Mouse (Mus musculus) naive thymus-derived CD4-positive, alpha-beta T cell, adult 2 months (primary cell): Measurements from ENCODE around the gene Med22.

Source experiments
- DNase-seq: peaks from one replicate; pipeline ENCODE4 v3.0.0-alpha.2; 2011; ENCODE audit warnings: low read depth

Gene Med22

DNA sequence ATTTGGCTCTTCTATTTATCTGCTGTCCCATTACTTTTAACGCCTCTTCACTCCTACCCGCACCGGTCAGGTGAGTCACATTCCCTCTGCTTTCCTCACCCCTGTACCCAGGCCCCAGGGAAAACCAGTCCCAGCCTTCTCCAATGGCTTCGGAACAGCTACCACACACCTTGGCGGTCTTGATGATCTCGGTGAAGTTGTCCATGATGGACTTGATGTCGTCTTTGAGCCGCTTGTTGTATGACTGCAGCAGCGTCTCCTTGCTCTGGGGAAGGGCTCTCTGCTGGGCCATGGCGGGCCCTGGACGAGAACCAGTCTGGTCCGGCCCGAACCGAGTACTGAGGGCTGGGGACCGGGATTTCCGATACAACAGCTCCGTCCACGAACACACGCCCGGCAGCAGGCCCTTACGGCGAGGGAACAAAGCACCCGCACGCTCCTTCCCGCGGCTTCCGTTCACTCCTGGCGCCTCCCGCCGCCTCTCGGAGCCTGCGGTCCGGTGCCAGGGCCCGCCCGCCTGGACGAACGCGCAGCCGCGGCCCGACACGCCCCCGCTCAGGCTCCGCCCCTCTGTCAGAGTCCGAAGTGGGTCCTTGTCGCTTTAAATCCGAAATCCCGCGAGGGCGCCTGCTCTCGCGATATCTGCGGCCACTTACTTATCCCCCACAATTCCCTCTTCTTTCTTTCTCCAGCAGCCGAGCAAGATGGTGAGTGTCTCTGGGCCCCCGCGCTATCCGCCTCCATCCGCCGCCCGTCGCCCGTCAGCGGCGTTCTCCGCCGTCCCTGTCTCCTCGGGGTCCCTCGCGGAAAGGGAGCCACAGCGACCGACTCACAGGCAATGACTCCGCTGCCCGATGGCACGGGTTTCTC, at the start of gene Med22, which contains the start of gene Rpl7a:
Gene Med22 (minus strand): TSS at position 554 of the 870 bp plus-strand sequence.
Gene Rpl7a (plus strand): TSS at position 641 of the 870 bp plus-strand sequence.
- DNase-seq: peak; percentile 100

DNA sequence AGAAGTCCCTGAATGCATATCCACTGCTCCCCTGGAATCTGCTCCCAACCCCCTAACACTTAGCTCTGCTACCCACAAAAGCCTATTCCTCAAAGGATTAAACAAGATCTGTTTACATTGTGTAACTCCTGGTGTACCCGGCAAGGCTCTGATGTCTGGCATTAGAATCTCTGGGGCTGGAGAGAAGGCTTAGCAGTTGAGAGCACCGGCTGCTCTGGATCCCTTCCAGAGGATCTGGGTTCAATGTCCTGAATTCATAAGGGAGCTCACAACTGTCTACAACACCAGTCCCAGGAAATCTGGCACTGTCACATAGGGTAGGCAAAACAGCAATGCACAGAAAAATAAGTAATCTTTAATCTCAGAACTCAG, 47.0 kb upstream of the Med22 start:
- no peak for DNase-seq

DNA sequence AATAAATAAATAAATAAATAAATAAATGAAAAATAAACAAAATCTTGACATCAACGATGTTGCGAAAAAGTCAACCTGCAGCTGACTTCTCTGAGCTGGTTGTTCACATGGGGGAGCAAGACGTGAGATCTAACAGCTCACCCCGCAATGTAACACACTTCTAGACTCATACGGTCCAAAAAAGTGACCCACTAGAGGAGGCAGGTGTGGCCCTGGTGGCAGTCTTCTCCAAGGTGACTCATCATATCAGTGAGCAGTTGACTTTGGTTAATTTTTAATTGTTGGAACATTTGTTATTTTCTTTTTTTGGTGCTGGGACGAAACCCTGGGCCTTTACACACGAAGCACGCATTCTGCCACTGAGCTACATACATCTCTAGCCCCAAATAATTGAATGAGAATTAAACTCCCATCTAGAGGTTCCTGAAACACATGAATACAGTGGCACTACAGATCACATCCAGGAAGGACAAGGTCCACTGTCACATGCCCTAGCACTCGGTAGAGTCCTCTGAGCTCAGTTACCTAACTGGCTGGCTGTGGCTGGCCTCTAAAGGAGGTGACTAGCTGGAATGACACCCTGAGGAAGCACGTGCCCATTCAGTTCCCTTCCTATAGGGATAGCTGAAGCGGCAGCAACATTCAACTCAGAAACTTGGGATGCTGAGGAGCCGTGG, 46.5 kb upstream of the Med22 start:
- DNase-seq: no peak

DNA sequence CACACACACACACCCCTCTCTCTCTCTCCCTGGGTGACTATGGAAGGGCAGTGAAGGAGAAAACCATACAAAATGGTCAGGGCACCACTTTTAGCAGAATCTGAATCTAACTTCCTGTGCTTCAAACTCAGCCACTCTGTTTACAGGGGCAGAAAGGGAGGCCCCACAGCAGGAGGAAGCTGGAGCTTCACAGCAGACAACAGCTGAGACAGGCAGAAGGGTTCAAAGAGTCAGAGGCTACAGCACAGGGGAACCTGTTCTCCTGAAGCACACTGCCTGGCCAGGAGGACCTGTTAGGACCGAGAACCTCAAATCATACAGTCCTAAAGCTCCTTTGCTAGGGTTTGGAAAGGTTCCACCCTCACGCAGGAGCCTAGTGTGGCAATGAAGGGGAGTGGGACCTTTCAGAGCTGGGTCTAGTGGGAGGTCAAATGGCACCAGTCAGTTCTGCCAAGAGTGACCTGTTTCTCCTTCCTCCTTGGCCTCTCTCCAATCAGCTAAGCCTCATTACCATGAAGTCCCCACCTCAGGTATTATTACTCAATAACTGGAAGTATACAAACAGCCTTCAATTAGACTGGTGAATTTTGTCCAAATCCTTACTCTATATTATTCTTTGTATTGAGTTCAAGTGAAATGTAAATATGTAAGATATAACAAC, 44.4 kb upstream of the Med22 start:
- DNase-seq: no peak

DNA sequence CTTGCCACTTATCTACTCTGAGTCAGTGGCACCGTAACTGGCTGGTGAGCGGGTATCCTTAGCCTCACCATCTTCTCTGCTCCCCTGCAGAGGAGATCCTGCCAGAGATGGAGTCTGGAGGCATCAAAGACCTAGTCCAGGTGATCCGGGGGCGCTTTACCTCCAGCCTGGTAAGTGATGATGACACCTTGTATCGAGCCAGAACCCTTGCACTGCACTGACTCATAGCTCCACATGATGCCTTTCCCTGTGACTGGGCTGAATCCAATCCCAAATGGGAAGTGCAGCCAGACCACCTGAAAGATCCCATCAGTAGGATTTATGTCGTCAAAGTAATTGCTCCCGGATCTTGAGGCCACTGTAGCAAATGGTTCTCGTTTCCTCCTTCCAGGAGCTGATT, 42.4 kb upstream of the Med22 start:
- no peak for DNase-seq

DNA sequence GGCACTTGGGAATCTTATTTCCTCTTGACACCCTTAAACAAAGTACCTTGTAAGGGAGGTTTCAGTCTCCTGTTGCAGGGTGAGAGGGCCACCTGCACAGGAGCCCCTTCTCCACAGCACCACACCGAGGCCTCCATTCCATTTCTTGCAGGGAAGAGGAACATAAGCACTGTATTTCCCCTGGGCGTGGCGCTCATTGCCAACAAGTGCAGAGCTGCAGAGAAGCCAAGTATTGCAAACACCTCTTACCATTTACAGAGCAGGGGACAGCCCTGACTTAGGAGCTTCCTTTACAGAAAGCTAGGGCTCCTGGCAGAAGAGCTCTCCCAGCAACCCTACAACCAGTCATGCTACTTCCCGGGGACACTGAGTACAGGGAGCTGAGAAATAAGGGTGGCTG, 41.7 kb upstream of the Med22 start:
- DNase-seq: no peak

DNA sequence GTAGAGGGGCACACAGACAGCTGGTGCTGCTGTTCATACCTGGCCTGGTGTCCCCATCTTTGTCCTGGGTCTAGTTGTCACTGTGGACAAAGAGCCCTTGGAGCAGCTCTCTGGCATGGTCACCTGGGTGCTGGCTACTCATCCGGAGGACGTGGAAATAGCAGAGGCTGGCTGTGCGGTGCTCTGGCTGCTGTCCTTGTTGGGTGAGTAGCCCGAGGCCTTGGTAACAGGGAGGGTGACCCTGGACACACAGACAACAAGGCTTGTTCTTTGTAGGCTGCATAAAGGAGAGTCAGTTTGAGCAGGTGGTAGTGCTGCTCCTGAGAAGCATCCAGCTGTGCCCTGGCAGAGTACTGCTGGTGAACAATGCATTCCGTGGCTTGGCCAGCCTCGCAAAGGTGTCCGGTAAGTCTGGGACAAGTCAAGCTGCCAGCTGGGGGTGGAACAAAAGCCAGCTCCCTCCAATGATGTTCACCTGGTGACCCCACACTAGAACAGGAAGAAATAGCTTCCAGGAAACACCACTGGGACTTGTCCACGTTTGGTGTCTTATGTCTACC, 40.9 kb upstream of the Med22 start:
- DNase-seq: no peak

DNA sequence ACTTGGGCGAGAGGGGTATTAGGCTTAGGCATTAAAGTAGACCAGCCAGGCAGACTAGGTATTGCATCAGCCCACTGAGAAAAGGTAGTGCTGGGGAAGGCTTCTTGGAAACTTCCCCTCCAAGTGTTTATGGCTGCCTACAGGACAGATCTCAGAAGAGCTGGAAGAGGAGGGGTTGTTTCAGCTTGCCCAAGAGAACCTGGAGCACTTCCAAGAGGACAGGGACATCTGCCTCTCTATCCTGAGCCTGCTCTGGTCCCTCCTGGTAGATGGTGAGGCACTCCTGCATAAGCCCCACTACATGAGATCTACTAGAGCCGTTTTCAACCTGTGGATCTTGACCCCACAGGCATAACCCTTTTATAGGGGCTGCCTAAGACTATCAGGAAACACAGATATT, 39.9 kb upstream of the Med22 start:
- DNase-seq: no peak

DNA sequence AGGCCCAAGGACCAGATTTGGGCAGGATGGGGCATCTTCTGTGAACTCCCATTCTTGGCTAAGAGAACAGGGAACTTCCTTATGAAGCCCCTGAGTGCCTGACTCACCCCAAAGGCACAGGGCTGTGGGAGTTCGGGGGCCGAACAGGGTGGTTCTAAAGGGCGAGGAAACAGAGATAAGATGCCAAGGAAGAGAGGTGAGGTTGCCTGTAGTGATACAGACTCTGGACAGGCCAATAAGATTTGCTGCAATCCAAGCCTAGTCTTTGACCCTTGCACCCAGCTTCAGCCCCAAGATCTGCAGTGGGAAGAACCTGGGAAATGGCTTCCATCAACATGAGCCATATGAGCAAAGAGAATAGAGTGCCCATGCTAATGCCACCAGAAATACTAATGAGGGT, 32.8 kb upstream of the Med22 start:
- no peak for DNase-seq

DNA sequence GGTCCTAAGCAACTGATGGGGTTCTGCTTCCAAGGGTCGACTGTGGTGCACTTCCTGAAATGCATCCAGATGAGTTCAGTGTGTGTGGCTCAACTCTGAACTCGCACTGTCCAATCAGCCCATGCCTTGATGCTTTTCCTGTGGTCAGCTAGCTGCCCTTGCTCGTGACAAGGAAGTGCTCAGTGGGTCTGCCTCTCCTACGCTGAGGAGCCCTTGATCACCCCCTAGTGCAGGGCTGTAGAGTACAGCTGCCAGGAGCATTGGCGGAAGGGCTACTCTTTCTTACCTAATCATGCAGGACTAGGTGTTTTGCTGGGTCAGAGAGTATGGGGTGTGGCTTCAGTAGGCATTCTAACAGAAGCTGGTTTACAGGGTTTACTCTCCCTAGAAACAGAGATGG, 31.1 kb upstream of the Med22 start:
- DNase-seq: no peak

DNA sequence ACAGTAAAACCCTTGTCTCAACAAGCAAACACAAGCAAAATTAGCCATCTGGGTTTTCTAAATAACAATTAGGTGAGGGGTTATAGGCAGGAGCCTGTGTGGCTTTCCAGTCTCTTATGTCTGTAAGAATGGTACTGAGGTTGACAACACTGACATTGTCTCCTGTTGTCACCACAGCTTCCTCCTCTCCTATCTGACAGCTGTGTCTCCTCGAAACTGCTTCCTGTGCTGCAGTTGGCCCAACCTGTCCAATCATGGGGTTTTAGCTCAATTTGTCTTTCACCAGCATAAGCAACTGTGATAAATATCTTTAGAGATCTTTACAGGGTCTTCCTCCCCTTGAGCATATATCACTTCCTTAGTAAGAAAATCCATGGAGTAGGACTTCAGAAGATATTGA, 25.9 kb upstream of the Med22 start:
- DNase-seq: peak; percentile 63

DNA sequence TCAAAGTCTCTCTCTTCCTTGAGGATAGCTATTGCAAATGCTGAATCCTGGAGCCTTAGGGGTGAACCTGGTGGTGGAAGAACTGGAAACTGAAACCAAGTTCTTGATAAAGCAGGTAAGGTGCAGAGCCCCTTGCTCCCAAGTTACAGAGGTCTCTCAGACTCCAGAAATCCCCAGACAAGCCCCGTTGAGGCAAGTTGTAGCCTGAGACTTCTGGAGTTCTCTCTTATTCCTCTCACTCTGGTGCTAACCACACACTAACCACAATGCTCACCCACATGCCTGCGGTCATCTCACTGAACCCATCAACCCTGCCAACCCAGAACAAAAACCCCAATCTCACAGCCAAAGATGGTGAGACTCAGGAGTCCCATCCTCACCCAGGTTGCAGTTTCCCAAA, 24.8 kb upstream of the Med22 start:
- peak; percentile 46 for DNase-seq

DNA sequence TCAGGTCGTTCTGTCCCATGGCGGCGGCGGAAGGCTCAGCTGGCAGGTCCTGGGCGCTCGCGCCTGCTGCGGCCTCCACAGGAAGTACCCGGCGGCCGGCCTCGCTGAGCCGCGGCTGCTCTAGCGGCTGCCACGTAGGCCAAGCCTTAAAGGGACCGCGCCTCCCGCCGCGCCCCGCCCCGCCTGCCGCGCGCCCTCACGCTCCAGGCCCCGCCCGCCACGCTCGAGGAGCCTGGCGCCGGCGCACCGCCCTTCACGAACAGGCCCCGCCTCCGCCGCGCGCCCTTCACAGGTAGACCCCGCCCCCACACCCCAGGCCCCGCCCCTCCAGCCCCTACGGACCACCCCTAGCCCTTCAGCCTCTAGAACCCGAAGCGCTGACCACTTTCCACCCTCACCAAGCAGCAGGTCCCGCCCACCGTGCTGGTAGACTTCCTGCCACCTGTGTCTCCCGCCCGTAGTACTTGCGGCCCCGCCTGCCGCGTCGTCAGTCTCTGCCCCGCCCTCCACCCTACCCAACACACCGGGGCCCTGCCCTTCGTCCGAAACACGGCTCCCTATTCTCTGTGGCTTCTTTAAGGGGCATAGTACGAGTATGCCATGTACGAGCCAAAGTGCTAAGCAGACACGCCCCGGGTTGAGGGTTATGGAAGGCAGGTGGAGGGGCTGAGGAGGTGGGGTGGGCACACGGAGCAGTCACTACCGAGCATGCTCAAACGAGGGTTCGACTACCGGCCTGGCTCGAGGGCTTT, 23.0 kb upstream of the Med22 start, which contains the start of the genes Surf4 and Stkld1:
Gene Surf4 (minus strand): TSS at position 625 of the 752 bp plus-strand sequence.
Gene Stkld1 (plus strand): TSS at position 744 of the 752 bp plus-strand sequence.
- peak; percentile 95 for DNase-seq

DNA sequence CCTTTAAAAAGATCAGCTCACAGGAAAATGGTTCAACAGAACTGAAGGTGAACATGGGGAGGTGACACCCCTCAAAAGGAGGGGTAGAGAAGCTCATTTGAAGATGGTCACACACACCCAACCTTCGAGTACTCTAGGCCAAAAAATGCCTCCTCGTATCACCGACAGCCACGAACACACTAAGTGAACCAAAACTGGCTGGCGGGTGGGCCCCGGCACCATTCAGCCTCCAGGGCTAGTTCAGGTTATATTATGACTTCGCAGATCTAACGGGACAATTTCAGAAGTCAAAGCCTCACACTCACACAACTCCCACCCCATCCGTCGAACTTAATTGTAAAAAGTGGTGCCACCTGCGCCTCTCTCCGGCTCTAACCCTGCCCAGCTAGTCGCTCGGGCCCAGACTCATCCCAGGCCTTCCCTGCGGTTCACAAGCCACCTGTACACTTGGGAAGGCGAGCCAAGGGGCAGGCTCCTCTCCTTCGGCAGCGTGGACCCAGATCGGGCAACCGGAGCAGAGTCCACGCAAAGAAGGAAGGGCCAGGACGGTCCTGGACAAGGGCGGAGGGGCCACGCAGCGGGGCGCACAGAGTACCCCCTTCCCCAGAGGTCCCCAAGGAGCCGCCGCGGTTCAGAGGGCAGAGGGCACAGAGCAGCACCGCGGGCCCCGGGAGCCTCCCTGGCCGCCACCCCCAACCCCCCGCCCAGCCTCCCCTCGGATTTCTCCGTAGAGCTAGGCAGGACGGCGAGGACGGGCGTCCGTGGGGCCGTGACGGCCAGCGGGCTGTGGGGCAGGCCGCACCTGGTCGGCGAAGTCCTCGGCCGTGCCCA, 22.2 kb upstream of the Med22 start:
- peak; percentile 55 for DNase-seq

DNA sequence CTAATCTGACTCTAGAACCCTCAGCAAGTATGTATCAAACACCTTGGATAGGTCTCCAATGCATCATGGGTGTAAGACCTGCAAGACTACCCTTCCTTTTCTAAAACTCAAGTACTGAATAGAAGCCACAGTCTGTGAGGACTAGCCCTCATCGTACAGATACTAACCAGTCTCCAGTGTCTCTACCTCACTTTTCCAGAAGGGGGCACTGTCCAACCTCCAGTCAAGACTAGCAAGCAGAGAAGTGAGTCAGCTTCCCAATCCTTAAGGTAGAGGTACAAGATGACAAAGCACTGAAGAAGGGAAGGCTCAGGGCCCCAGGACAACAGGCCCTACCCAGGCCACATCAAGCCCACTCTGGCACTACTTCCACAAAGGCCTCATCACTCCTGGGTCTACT, 19.9 kb upstream of the Med22 start:
- DNase-seq: peak; percentile 87

DNA sequence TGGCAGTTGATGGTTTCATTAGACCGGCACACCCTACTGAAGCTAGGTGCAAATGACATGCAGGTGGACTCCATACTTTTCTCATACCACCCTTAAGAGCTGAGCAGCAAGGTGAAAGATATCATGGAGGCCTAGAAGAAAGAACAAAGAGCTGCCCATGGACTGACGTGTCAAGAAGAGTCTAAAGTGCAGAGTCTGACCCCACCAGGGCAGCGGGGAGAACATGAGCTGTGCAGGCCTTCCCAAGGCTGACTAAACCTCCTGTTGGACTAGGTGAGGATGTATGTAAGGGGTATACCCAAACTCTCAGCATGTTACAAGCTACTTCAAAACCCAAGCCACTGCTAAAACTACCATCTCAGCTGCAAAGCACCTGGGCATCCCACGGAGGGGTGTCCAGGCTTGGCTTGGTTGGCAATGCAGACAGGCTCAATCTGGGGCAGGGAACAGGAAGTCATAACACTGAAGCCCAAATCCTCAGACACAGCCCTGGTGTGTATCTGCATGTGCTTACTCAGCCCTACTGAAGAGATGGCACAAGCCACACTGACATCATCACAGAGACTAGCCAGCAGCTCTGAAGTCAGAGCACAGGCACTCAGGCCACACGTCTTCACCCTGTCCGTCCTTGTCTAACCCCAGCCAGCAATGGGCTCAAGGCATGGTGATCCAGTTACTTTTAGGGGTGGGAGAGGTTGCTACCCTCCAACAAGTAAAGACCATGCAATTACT, 17.4 kb upstream of the Med22 start:
- DNase-seq: no peak

DNA sequence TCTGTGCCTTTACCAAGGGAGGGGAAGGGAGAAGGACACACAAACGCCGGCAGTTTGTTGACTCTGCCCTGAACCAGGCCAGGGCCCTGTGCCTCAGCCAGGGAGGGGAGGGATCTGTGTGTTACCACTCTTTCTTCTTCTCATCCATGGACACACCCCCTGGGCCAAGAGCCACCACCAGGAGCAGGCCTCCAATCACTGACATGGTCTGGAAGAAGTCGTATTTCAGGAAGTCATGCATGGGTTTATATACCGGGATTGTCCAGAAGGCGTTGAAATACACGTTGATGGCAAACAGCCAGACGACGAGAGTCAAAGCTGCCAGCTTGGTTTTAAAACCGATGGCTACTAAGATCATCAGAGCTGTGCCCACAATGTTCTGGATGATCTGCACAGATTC, 11.3 kb upstream of the Med22 start:
- DNase-seq: no peak

DNA sequence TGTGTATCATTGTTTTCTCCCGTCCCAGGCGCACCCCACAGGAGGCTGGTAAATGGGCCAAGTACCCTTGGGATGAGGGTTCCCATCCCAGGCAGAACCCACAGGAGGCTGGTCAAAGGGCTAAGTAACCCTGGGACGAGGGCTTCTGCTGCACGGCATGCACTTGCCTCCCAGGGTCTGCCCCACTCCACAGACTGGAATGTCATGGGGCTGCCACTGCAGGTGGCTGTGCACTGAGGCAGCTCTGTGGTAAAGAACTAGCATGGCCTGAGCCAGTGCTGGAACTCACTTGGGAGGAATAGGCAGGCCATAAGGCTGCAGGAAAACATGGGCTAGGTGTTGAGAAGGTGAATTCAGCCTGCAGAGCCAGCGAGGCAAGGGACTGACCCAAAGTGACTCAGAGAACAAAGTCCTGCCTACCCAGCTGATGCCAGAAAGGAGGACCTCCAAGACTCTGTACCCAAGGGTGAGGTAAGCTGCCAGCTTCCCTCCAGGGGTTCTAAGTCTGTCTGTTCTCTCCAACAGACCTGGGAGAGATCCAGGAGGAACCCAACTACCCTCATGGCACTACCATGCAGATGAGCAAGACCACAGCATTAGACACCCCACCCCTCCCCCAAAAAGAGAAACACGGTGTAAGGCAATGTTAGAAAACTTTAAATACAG, 9.8 kb upstream of the Med22 start:
- no peak for DNase-seq

DNA sequence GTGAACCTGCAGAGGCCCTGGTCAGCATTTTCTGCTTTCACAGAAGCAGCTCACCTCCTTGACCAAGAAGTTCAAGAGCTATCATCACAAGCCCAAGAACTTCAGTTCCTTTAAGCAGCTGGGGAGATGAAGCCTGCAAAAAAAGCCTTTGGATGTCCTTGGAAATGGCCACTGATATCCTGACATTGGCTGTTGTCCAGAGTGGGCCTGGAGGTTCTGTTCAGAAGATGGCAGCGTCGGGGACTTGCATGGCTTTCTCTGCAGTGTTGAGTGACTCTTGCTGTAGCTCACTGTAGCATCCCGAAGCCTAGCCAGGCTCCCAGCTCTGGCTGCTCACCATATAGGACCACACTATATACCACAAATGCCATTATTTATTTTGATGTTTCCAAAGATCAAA, 9.2 kb upstream of the Med22 start:
- no peak for DNase-seq

DNA sequence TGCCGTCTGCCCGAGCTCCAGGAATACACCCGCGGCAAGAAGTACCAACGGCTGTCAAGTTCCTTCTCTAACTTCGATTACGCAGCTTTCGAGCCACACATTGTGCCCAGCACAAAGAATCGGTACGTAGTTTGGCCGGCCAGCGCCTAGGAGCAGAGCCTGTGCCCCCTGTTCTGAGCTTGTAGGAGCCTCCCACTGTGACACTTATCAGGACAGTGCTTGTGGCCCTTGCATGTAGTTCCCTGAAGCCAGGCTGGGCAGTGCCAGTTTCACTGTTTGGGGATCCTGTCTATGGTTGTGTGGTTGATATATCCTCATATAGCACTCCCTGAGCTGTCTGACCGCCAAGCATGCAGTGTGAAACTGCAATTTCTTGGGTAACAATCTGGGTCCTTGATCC, 6.3 kb upstream of the Med22 start:
- DNase-seq: no peak
